Mouse (Mus musculus) right cerebral cortex, postnatal 14 days (tissue): ENCODE data around the gene Lyrm7.
"Not testable (repeated sequence)": the region's sequence is repeated elsewhere in the genome, so short reads cannot be mapped to it uniquely, and the experiment has no call there.

Experiments
- DNase-seq: peaks from one replicate; pipeline ENCODE4 v3.0.0; 2022

Lyrm7 gene

GRCm38 (mm10) chr11:54879922-54880321, 19.2 kb upstream of the Lyrm7 start:
- DNase-seq, result no peak

DNA sequence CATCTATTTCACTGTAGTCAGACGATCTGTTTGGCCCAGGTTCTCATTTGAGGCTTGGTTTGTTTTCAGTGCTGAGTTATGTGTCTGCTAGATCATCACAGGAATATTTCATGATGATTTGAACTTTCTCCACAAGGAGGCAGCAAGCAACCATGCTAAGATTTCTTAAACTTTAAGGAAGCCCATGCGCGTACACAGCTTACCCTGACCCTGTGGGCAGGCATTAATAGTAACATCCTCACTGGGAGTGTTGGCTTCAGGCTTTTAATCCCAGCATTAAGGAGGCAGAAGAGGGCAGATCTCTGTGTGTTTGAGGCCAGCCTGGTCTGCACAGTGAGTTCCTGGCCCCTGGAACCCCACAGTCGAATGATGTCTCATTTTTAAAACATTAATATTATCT, 18.7 kb upstream of the Lyrm7 start:
- DNase-seq, result no peak

- no peak for DNase-seq
These were observed 18.2 kb upstream of the Lyrm7 start for GRCm38 (mm10) chr11:54878893-54879292.

DNA sequence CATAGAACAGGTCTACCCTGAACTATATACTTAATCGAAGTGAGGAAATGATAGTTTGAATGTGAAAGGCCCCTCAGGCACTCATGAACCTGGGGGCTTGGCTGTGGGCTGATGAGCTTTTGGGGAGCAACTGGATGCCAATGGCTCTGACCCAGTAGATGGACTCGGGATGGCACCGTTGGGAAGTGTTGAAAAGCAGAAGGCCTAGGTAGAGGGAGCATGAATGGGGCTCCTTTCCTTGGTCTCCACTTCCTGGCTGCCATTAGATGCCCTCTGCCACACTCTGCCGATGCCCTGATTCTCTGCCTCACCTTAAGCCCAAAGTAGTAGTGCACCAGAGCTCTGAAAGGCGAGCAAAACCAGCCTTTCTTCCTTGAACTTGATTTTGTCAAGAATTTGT, 15.3 kb upstream of the Lyrm7 start:
- no peak for DNase-seq

DNA sequence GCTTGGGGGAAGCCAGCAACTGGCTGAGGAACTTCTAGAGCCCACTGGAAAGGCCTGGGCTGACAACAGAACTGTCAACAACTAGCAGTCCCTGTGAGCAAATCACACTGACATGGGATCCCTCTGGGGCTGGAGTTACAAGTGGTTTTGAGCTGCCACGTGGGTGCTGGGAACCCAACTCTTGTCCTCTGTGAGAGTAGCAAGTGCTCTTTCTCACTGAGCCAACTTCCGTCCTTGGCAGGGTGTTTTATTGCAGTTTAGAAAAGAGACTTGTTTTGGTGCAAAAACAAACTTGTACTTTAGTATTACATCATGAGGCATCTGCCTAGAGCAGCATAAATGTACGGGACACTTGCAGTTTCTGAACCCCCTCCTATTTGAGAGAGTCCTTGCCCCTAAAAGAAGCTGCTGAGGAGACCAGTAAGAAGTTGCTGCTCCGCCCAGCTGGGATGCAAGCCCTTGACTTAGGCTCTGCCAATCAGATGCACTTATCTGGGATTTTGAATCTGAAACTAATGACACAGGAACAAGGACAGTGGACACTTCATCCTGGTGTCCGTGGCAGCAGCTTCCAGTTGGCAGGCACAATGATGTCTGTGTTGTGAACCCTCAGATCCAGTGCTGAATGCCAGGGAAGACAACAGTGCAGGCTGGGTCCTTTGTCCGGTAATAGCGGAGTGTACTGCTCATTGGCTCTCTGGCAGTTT, 11.3 kb upstream of the Lyrm7 start:
- DNase-seq, result no peak

GRCm38 (mm10) chr11:54869318-54869717, 8.6 kb upstream of the Lyrm7 start:
- DNase-seq, result no peak

- no peak for DNase-seq
These were observed 7.7 kb upstream of the Lyrm7 start for GRCm38 (mm10) chr11:54868445-54868844.

GRCm38 (mm10) chr11:54867903-54868434, 7.3 kb upstream of the Lyrm7 start:
- DNase-seq, result no peak

DNA sequence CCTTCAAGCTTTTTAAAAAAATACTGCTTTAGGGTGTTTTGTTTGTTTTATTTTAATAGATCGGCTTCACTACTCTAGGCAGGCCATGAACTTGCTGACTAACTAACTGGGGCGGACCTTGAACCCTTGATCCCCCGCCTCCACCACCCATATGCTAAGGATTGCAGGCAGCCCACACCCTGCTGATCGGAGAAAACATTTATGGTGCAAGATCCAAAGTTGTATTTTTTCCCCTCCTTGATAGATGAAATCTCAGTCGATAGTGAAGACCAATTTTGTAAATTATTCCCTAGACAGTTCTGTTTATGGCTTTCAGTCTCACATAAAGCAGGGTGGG, 6.3 kb upstream of the Lyrm7 start:
- no peak for DNase-seq

DNA sequence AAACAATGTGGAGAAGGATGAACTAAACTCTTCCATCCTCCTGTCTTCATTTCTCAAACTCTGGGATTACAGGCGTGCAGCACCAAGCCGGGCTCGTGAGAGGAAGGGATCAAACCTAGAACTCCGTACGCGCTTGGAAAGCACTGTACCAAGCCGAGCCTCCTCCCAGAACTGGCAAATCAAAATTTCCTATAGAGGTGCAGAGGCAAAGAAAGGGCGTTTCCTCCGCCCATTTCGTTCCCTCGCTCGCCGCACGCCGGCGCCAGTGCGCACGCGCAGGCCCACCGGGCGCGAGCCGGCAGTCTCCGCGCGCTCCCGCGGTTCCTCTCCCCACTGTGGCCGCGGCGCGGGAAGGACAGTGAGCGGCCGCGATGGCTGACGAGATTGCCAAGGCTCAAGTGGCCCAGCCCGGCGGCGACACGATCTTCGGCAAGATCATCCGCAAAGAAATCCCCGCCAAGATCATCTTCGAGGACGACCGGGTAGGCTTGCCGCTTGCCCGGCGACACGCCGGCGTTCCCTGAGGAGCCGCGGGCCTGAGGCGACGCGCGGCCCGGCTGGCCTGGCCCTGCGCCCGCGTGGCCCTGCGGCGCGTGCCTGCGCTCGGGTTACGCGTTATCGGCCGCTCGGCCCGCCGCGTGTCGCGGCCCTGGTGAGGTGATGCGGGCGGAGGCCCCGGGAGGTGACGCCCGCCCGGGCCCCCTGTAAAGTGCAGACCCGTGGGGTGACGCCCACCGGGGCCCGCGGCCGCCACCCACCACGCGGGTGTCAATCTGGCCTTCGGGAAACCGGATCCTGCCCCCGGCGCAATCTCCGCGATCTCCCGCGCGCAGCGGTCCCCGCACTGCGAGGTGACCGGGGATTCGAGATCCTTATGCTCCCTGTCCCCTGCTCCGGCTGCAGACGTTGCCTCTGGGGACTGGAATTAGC, 5.7 kb upstream of the Lyrm7 start, which contains the start of gene Hint1:
Gene Hint1, plus strand, starts transcription at position 265 of the 930 bp plus-strand sequence.
- peak; percentile 92 for DNase-seq

DNA sequence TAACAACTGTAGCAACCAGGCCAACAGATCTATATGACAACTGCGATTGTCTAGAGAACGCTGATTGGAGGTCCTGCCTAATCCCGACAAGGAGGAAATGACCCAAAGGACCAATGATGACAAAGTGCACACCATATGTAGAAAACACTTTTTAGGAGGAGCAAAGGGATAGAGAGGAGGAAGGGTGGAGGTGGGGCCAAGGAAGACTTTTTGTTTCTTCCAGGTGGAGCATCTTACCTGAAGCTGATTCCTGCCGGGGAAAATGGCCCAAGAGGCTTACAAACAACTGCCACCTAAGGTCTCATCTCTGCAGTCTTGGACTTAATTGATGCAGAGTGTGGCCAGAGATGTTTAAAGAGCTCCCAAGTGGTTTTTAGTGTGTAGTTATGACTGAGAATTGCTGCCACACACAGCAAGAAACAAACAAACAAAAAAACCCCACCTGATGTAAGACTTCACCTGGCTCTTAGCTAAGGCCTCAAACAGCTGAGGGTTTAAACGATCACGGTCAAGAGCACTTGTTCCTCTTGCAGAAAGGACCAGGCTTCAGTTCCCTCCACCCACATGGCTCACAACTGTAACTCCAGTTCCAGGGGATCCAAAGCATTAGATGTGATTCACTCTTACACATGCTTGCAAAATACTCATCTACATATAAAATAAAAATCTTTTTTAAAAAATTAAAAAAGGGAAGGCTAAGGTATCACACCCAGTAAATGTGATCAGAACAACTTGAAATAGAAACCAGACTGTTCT, 4.8 kb upstream of the Lyrm7 start:
- no peak for DNase-seq

GRCm38 (mm10) chr11:54862621-54863520, 2.2 kb upstream of the Lyrm7 start:
- peak; percentile 63 for DNase-seq

- DNase-seq, result no peak
These were observed 1.0 kb upstream of the Lyrm7 start for GRCm38 (mm10) chr11:54861471-54862420.

DNA sequence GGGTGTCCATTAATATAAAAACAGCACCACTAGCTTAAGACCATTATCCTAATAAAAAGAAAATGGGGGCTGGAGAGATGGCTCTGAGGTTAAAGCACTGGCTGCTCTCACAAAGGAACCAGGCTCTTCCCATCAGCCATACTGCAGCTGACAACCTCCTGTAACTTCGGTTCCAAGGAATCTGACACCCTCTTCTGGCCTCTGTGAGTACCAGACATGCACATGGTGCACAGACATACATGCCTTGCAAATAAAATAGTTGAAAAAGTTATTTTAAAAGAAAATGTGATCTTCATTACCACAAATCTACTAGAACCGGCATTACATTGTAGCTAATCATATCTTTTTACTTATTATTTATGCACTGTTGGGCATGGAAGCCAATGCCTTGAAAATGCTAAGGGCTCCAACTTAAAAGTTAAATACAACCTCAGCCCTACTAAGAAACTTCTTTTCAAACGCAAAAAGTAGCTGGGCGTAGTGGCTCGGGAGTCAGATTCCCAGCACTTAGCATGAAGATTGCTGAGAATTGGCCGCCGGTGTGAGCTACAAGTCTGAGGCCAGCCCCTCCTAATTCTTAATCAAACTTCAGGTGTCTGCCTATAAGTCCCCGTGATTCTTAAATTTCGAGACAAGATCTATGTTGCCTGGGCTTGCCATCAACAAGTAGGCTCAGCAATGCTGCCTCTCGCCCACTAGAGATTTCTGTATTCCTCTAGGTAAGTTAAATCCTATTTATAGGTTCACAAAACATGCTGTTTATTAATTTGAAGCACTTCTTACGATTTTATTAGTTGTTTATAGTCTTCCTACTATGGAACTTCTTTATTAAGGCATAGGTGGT, 1.2 kb downstream of the Lyrm7 start:
- no peak for DNase-seq

DNA sequence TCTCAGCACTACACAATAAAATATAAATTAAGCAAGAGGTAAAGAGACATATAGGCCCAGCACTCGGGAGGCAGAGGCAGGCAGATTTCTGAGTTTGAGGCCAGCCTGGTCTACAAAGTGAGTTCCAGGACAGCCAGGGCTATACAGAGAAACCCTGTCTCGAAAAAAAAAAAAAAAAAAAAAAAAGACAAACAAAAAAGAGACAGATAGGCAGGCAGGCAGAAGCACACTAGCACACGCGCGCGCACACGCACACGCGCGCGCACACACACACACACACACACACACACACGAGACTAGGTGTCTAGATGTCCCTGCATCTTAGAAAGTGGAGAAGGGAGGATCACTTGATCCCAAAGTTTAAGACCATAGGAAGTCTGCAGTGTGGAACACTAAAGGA, 1.8 kb downstream of the Lyrm7 start:
- DNase-seq, result not testable (repeated sequence)

- no peak for DNase-seq
These were observed 9.1 kb downstream of the Lyrm7 start for GRCm38 (mm10) chr11:54851656-54852055.

GRCm38 (mm10) chr11:54849961-54850758, 10.6 kb downstream of the Lyrm7 start:
- no peak for DNase-seq

GRCm38 (mm10) chr11:54845470-54846442, 15.0 kb downstream of the Lyrm7 start:
- DNase-seq, result no peak
